Mouse (Mus musculus) heart, postnatal 25 days (tissue): ENCODE results near the gene Prss12. TPM values are rescaled to one million over a fixed set of nuclear protein-coding genes. Genes with fewer than 3 reads are reported as not detected.
A peak's percentile ranks its signal among the peaks of the same experiment; 100 is the strongest.
"Not testable (repeated sequence)": the region's sequence is repeated elsewhere in the genome, so short reads cannot be mapped to it uniquely, and the experiment has no call there.

Source experiments
- DNase-seq: peaks from one replicate; pipeline ENCODE4 v3.0.0; 2022; ENCODE audit warnings: low spot score
- intact Hi-C: fragments of 180-260 bp; cut with DNase I; formaldehyde crosslinking; loops from one replicate; pipeline ENCODE4 v1.15.1; 2025
- total RNA-seq, 2 experiments: library from RNA; stranded (reverse); gene quantifications; 2 replicates each; pipeline ENCODE4 v1.2.3; 2021

Gene Prss12
- total RNA-seq, 2 experiments from 2014 or later, result 0.84 to 0.91 TPM

GRCm38 (mm10) chr3:123460436-123460835 lies 13.7 kb downstream of the Prss12 start:
- intact Hi-C loops, result no loop called here
- DNase-seq, result no peak

GRCm38 (mm10) chr3:123462264-123462663 lies 15.6 kb downstream of the Prss12 start:
- intact Hi-C loops, result no loop called here
- no peak for DNase-seq

- intact Hi-C loops, result no loop called here
- no peak for DNase-seq
These were observed 30.1 kb downstream of the Prss12 start for GRCm38 (mm10) chr3:123476833-123477232.

GRCm38 (mm10) chr3:123481266-123481665 lies 34.6 kb downstream of the Prss12 start:
- intact Hi-C loops, result no loop called here
- no peak for DNase-seq

- no peak for DNase-seq
- intact Hi-C loops, result no loop called here
These were observed 45.1 kb downstream of the Prss12 start for GRCm38 (mm10) chr3:123491814-123492213.

GRCm38 (mm10) chr3:123493163-123493562 lies 46.5 kb downstream of the Prss12 start:
- intact Hi-C loops, result no loop called here
- DNase-seq, result no peak

- no peak for DNase-seq
- intact Hi-C loops, result no loop called here
These were observed 48.4 kb downstream of the Prss12 start for GRCm38 (mm10) chr3:123495088-123495487.

GRCm38 (mm10) chr3:123498787-123499186 lies 52.1 kb downstream of the Prss12 start:
- no peak for DNase-seq
- intact Hi-C loops, result no loop called here

- intact Hi-C loops, result loop anchor here (10.0 kb wide), 1 partner anchor 517 kb away; the partner anchor contains the start of gene Usp53
- DNase-seq, result not testable (repeated sequence)
These were observed 55.1 kb downstream of the Prss12 start for GRCm38 (mm10) chr3:123501798-123502197.

GRCm38 (mm10) chr3:123503943-123504342 lies 57.2 kb downstream of the Prss12 start:
- no peak for DNase-seq
- intact Hi-C loops, result loop anchor here (10.0 kb wide), 1 partner anchor 519 kb away; the partner anchor contains the start of gene Usp53

GRCm38 (mm10) chr3:123504783-123505182 lies 58.1 kb downstream of the Prss12 start:
- DNase-seq, result no peak
- intact Hi-C loops, result loop anchor here (10.0 kb wide), 1 partner anchor 520 kb away; the partner anchor contains the start of gene Usp53

- DNase-seq, result no peak
- intact Hi-C loops, result loop anchor here (10.0 kb wide), 1 partner anchor 521 kb away; the partner anchor contains the start of gene Usp53
These were observed 59.3 kb downstream of the Prss12 start for GRCm38 (mm10) chr3:123505778-123506667.

GRCm38 (mm10) chr3:123506699-123507662 lies 60.3 kb downstream of the Prss12 start:
- intact Hi-C loops, result loop anchor here (10.0 kb wide), 1 partner anchor 522 kb away; the partner anchor contains the start of gene Usp53
- no peak for DNase-seq

GRCm38 (mm10) chr3:123507663-123508055 lies 60.9 kb downstream of the Prss12 start:
- no peak for DNase-seq
- intact Hi-C loops, result loop anchor here (2.0 to 10.0 kb wide), 2 partner anchors 123 to 523 kb away; partner anchors contain the start of gene Usp53

GRCm38 (mm10) chr3:123508056-123508674 lies 61.5 kb downstream of the Prss12 start:
- peak; percentile 99 for DNase-seq
- intact Hi-C loops, result loop anchor here (2.0 to 10.0 kb wide), 2 partner anchors 123 to 523 kb away; partner anchors contain the start of gene Usp53

- intact Hi-C loops, result loop anchor here (2.0 to 10.0 kb wide), 2 partner anchors 124 to 524 kb away; partner anchors contain the start of gene Usp53
- DNase-seq, result no peak
These were observed 62.1 kb downstream of the Prss12 start for GRCm38 (mm10) chr3:123508675-123509376.

- DNase-seq, result no peak
- intact Hi-C loops, result no loop called here
These were observed 65.1 kb downstream of the Prss12 start for GRCm38 (mm10) chr3:123511818-123512217.

GRCm38 (mm10) chr3:123514886-123515285 lies 68.2 kb downstream of the Prss12 start:
- intact Hi-C loops, result loop anchor here (1.0 to 5.0 kb wide), 2 partner anchors 760 to 1072 kb away; no protein-coding TSS in a partner anchor
- no peak for DNase-seq
